Mouse (Mus musculus): ENCODE measurements around the gene Sephs1.

DNA sequence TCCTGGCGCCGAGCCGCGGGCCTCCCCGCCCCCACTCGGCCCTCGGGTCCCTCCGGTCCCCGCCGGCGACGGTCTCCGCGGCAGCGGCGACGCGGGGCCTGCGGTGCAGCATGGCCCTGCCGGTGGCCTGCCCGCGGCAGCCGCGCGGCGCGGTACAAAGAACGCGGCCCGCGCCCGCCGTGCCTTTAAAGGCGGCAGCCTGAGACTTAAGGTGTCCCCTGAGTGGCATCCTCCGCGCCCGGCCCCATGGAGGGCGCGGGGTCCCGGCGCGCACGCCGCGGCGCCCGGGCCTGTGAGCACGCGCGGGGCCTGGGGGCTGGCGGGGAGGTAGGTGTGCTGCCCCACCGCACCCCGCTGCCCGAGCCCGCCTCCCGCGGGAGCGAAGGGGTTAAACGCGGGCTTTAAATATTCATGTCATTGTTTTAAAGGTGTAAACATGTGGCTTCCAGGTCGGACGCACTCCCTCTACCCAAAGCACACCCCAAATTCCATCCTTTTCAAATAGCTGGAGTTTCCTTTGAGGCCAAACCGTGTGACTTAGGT, 956 bp downstream of the Sephs1 start:
- TF ChIP-seq CTCF (IDR thresholded peaks at IDR 0.05; ENCODE audit: low read depth) (no peak), EP300 (IDR thresholded peaks at IDR 0.05; ENCODE audit: low read depth) (no peak)
